Mouse (Mus musculus): ENCODE data around the gene Trhr2.

GRCm38 (mm10) chr8:122326114-122326542, 34.4 kb downstream of the Trhr2 start:
- no peak for TF ChIP-seq CTCF (IDR thresholded peaks at IDR 0.05; ENCODE audit: borderline replicate concordance, extremely low read depth, insufficient read depth, insufficient read length)
- no peak for TF ChIP-seq POLR2A (IDR thresholded peaks at IDR 0.05; ENCODE audit: borderline replicate concordance, extremely low read depth, insufficient read depth, insufficient read length, poor library complexity, severe bottlenecking)
